8 mouse cellular contexts compared by ENCODE assay signal in genomic region chr7:112788321-112788751, GRCm38 (mm10).
A peak's percentile ranks its signal among the peaks of the same experiment; 100 is the strongest.
DNase-seq lines count a peak whose midpoint lies in the region; ATAC-seq and TF ChIP-seq lines count a peak whose summit lies in the region.

No protein-coding gene starts in this region.

- H3K4me1 ChIP-seq in heart, postnatal 0 days (ENCODE audit: control insufficient read depth, insufficient read depth): peaks cover 38% of the 10 kb centered on the region
- H3K4me1 ChIP-seq in midbrain, embryonic 13.5 days (replicated peaks): peaks cover 45% of the 10 kb centered on the region

- no peaks in the 10 kb centered on the region for H3K9me3 ChIP-seq in heart, postnatal 0 days (replicated peaks; ENCODE audit: control insufficient read depth, low read length)
- no peaks in the 10 kb centered on the region for H3K9me3 ChIP-seq in midbrain, embryonic 13.5 days

- no peak overlapping the region for H3K4me3 ChIP-seq in layer of hippocampus, adult 2 months
- H3K4me3 ChIP-seq in heart, postnatal 0 days (ENCODE audit: low read depth, low read length): no peak overlapping the region
- no peak overlapping the region for H3K4me3 ChIP-seq in midbrain, embryonic 13.5 days (replicated peaks)

- 29% methylated on average over 7 of the region's 7 CpGs for WGBS in heart, postnatal 0 days
- WGBS in large intestine, adult 2 months: 15% methylated on average over 7 of the region's 7 CpGs
- 24% methylated on average over 7 of the region's 7 CpGs for WGBS in midbrain, embryonic 13.5 days

- ATAC-seq in heart, postnatal 0 days (ENCODE audit: insufficient read depth, low read depth): 0 out of 2 replicates have a peak, but pooled peaks have one; percentile 27
- peak; percentile 70 for ATAC-seq in midbrain, embryonic 13.5 days
- no peak for ATAC-seq in megakaryocyte, adult 5-6 weeks (ENCODE audit: poor library complexity, severe bottlenecking)
- ATAC-seq in monocyte, adult 5-6 weeks (replicated peaks; ENCODE audit: insufficient number of reproducible peaks, low FRiP score, low TSS enrichment, poor library complexity, severe bottlenecking): no peak

- H3K36me3 ChIP-seq in heart, postnatal 0 days (replicated peaks; ENCODE audit: control insufficient read depth, insufficient read depth, low read length): no peaks in the 10 kb centered on the region
- H3K36me3 ChIP-seq in midbrain, embryonic 13.5 days: no peaks in the 10 kb centered on the region

- H3K4me2 ChIP-seq in heart, postnatal 0 days (ENCODE audit: low read depth, low read length): no peak overlapping the region
- H3K4me2 ChIP-seq in midbrain, embryonic 13.5 days (replicated peaks): no peak overlapping the region

- no peaks in the 10 kb centered on the region for H3K27me3 ChIP-seq in heart, postnatal 0 days (ENCODE audit: control insufficient read depth, insufficient read depth, low read length)
- no peaks in the 10 kb centered on the region for H3K27me3 ChIP-seq in midbrain, embryonic 13.5 days

- H3K9ac ChIP-seq in heart, postnatal 0 days (replicated peaks; ENCODE audit: low read depth, low read length): no peak overlapping the region
- H3K9ac ChIP-seq in midbrain, embryonic 13.5 days (replicated peaks): no peak overlapping the region

- H3K27ac ChIP-seq in layer of hippocampus, adult 2 months: 0 out of 2 replicates have a peak overlapping the region, but pooled peaks have one; percentile 9
- H3K27ac ChIP-seq in heart, postnatal 0 days (ENCODE audit: low read depth): no peak overlapping the region
- H3K27ac ChIP-seq in midbrain, embryonic 13.5 days: peak overlapping the region; percentile 77

- DNase-seq in layer of hippocampus, adult 2 months (ENCODE audit: low spot score in 2 of 2): no peak
- DNase-seq in layer of hippocampus, postnatal 10 days (ENCODE audit: low spot score in 2 of 2): no peak
- DNase-seq in heart, postnatal 0 days (ENCODE audit: low spot score): peak; percentile 51
- peak; percentile 73 for DNase-seq in large intestine, adult 2 months (ENCODE audit: low read depth, low spot score)
- no peak for DNase-seq in layer of hippocampus, adult 11-12 months (ENCODE audit: low spot score)

- no peak for TF ChIP-seq EP300 in heart, postnatal 0 days (IDR thresholded peaks at IDR 0.05; ENCODE audit: low read depth)

- no peak for TF ChIP-seq CTCF in layer of hippocampus, adult 2 months (conservative IDR thresholded peaks at IDR 0.05)
- TF ChIP-seq CTCF in heart, postnatal 0 days (IDR thresholded peaks at IDR 0.05; ENCODE audit: low read depth): no peak

Comparison
In these comparisons a context has a peak if more than half of its experiments do, and no peak if none do; other contexts are left out.
1. DNase-seq: peak in heart, postnatal 0 days (single experiment) and large intestine, adult 2 months (single experiment); none in layer of hippocampus, adult 2 months (0 of 2), layer of hippocampus, postnatal 10 days (0 of 2) and layer of hippocampus, adult 11-12 months (single experiment).
2. ATAC-seq: peak in heart, postnatal 0 days (single experiment) and midbrain, embryonic 13.5 days (single experiment); none in megakaryocyte, adult 5-6 weeks (single experiment) and monocyte, adult 5-6 weeks (single experiment).